Mouse (Mus musculus) spleen, adult 2 months (tissue): ENCODE results near the gene Tubal3.

ENCODE experiments used
- CTCF ChIP-seq: fragments of 200-500 bp; IDR thresholded peaks from 2 replicates; pipeline ENCODE4 v1.5.1; 2011; ENCODE audit warnings: mild to moderate bottlenecking, inconsistent platforms; ENCODE audit not compliant: insufficient read depth, insufficient read length, insufficient replicate concordance; ENCODE audit errors: extremely low read depth
- POLR2A ChIP-seq: fragments of 200-500 bp; IDR thresholded peaks from 2 replicates; pipeline ENCODE4 v1.6.1; 2011; ENCODE audit warnings: low read depth, low read length, inconsistent platforms

GRCm38 (mm10) chr13:3899301-3899700 lies 18.8 kb upstream of the Tubal3 start:
- TF ChIP-seq CTCF = no peak
- TF ChIP-seq POLR2A = no peak
